ENCODE assay signal across 18 mouse cellular contexts in the genomic region with DNA sequence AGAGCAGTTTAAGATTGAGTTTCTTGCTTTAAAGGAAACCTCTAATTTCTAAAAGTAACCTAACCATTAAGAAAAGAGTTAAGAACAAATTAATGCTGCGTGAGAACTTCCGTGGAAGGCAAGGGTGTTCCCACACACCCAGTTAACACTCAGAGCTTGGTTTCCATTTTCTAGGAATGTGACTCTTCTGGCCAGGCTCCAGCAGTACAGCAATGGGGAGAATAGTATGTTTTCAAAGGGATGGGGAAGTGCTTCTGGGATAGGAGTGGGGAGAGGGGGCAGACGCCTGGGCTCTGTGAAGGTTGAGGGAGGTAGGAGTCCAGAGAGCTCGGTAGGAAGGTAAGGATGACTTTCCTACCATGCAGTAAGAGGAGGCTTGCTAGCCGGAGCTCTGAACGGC. TPM values are rescaled to one million over a fixed set of nuclear protein-coding genes. Genes with fewer than 3 reads are reported as not detected.
"Had no signal": no experiment of that assay in that cellular context is flagged by ENCODE, and none has a peak within 500 bp of the region (broad histone marks: within the 10 kb centered on the region; RNA-seq: fewer than 3 reads in every experiment).

No protein-coding gene starts in this region.

- DNase-seq: kidney, adult 18-20 months; kidney, postnatal 10 days; layer of hippocampus, adult 9-11 months; liver, embryonic 13.5 days; lung, adult 2 months; lung, postnatal 14 days; right cerebral cortex, adult 18-20 months; right cerebral cortex, postnatal 14 days; right cerebral cortex, postnatal 4 days; spleen, adult 18-20 months; thymus, adult 18-20 months; thymus, postnatal 36 days had no signal

- H3K4me3 ChIP-seq: left cerebral cortex, adult 2 months; liver, embryonic 13.5 days; midbrain, embryonic 12.5 days; midbrain, embryonic 15.5 days; stomach, embryonic 15.5 days had no signal

- H3K4me1 ChIP-seq: stomach, embryonic 15.5 days had no signal

- H3K9ac ChIP-seq: liver, embryonic 13.5 days; midbrain, embryonic 12.5 days; midbrain, embryonic 15.5 days; stomach, embryonic 15.5 days had no signal

- ATAC-seq: midbrain, embryonic 15.5 days had no signal

- H3K27ac ChIP-seq: left cerebral cortex, adult 2 months; liver, embryonic 13.5 days; macrophage; midbrain, embryonic 12.5 days; midbrain, embryonic 15.5 days; stomach, embryonic 15.5 days had no signal

- H3K9me3 ChIP-seq: liver, embryonic 13.5 days; midbrain, embryonic 12.5 days; midbrain, embryonic 15.5 days; stomach, embryonic 15.5 days had no signal

- H3K27me3 ChIP-seq: liver, embryonic 13.5 days; midbrain, embryonic 12.5 days; midbrain, embryonic 15.5 days; stomach, embryonic 15.5 days had no signal

- H3K4me2 ChIP-seq: liver, embryonic 13.5 days; midbrain, embryonic 12.5 days; midbrain, embryonic 15.5 days; stomach, embryonic 15.5 days had no signal

- H3K36me3 ChIP-seq: liver, embryonic 13.5 days; midbrain, embryonic 12.5 days; midbrain, embryonic 15.5 days; stomach, embryonic 15.5 days had no signal

RNA-seq across cellular contexts. Expression of a gene that starts 51.6 kb away (rescaled TPM):
- total RNA-seq: megakaryocyte, adult 5-6 weeks had no signal
